Mouse (Mus musculus): ENCODE data around the gene Cnot2. TPM values are rescaled to one million over a fixed set of nuclear protein-coding genes. Genes with fewer than 3 reads are reported as not detected.

The Cnot2 gene
- polyA plus RNA-seq, 1 experiment, result 4.9 TPM

- H3K4me1 ChIP-seq, result peaks cover 35% of the 10 kb centered on the region
- no peak for TF ChIP-seq GATA1 (IDR thresholded peaks at IDR 0.05; ENCODE audit: borderline replicate concordance, low read length)
- no peak for TF ChIP-seq FLI1 (IDR thresholded peaks at IDR 0.05; ENCODE audit: low read length)
- peaks cover 4% of the 10 kb centered on the region for H3K36me3 ChIP-seq (replicated peaks; ENCODE audit: low read length)
- no peaks in the 10 kb centered on the region for H3K9me3 ChIP-seq
- H3K27me3 ChIP-seq (replicated peaks), result no peaks in the 10 kb centered on the region
- no peak overlapping the region for H3K4me3 ChIP-seq (replicated peaks)
These were observed 16.3 kb downstream of the Cnot2 start for GRCm38 (mm10) chr10:116564828-116565602.

- no peak overlapping the region for H3K4me3 ChIP-seq (replicated peaks)
These were observed 18.4 kb downstream of the Cnot2 start for GRCm38 (mm10) chr10:116562731-116563480.

GRCm38 (mm10) chr10:116562210-116562609 lies 19.1 kb downstream of the Cnot2 start:
- TF ChIP-seq FLI1 (IDR thresholded peaks at IDR 0.05; ENCODE audit: low read length) (no peak), GATA1 (IDR thresholded peaks at IDR 0.05; ENCODE audit: borderline replicate concordance, low read length) (no peak)
- Histone ChIP-seq H3K27me3 (replicated peaks) (no peaks in the 10 kb centered on the region), H3K4me1 (peaks cover 12% of the 10 kb centered on the region; the same call in 1 of the 2 replicates), H3K36me3 (replicated peaks; ENCODE audit: low read length) (peaks cover 13% of the 10 kb centered on the region), H3K9me3 (peaks cover 8% of the 10 kb centered on the region; the same call in 1 of the 2 replicates), H3K4me3 (replicated peaks) (no peak overlapping the region)

More at GRCm38 (mm10) chr10:116562731-116563480, 18.4 kb downstream of the Cnot2 start:
- no peak for TF ChIP-seq GATA1 (IDR thresholded peaks at IDR 0.05; ENCODE audit: borderline replicate concordance, low read length)
- no peak for TF ChIP-seq FLI1 (IDR thresholded peaks at IDR 0.05; ENCODE audit: low read length)
- Histone ChIP-seq H3K36me3 (replicated peaks; ENCODE audit: low read length) (peaks cover 6% of the 10 kb centered on the region), H3K27me3 (replicated peaks) (no peaks in the 10 kb centered on the region), H3K9me3 (peaks cover 2% of the 10 kb centered on the region; the same call in 1 of the 2 replicates), H3K4me1 (peaks cover 18% of the 10 kb centered on the region)

- Histone ChIP-seq H3K9me3 (peaks cover 13% of the 10 kb centered on the region; the same call in 1 of the 2 replicates), H3K27me3 (replicated peaks) (no peaks in the 10 kb centered on the region), H3K36me3 (replicated peaks; ENCODE audit: low read length) (peaks cover 22% of the 10 kb centered on the region), H3K4me3 (replicated peaks) (no peak overlapping the region), H3K4me1 (peaks cover 11% of the 10 kb centered on the region)
- TF ChIP-seq GATA1 (IDR thresholded peaks at IDR 0.05; ENCODE audit: borderline replicate concordance, low read length) (no peak), FLI1 (IDR thresholded peaks at IDR 0.05; ENCODE audit: low read length) (no peak)
These were observed 22.1 kb downstream of the Cnot2 start for GRCm38 (mm10) chr10:116559171-116559570.

GRCm38 (mm10) chr10:116557166-116557565 lies 24.1 kb downstream of the Cnot2 start:
- Histone ChIP-seq H3K36me3 (replicated peaks; ENCODE audit: low read length) (peaks cover 21% of the 10 kb centered on the region), H3K27me3 (replicated peaks) (no peaks in the 10 kb centered on the region), H3K4me3 (replicated peaks) (no peak overlapping the region), H3K4me1 (peaks cover 15% of the 10 kb centered on the region), H3K9me3 (peaks cover 13% of the 10 kb centered on the region; the same call in 1 of the 2 replicates)
- TF ChIP-seq FLI1 (IDR thresholded peaks at IDR 0.05; ENCODE audit: low read length) (no peak), GATA1 (IDR thresholded peaks at IDR 0.05; ENCODE audit: borderline replicate concordance, low read length) (no peak)

GRCm38 (mm10) chr10:116554434-116554833 lies 26.9 kb downstream of the Cnot2 start:
- Histone ChIP-seq H3K9me3 (peaks cover 13% of the 10 kb centered on the region; the same call in 1 of the 2 replicates), H3K4me3 (replicated peaks) (no peak overlapping the region), H3K27me3 (replicated peaks) (no peaks in the 10 kb centered on the region), H3K36me3 (replicated peaks; ENCODE audit: low read length) (peaks cover 21% of the 10 kb centered on the region), H3K4me1 (peaks cover 18% of the 10 kb centered on the region)
- no peak for TF ChIP-seq FLI1 (IDR thresholded peaks at IDR 0.05; ENCODE audit: low read length)
- TF ChIP-seq GATA1 (IDR thresholded peaks at IDR 0.05; ENCODE audit: borderline replicate concordance, low read length), result no peak

- TF ChIP-seq FLI1 (IDR thresholded peaks at IDR 0.05; ENCODE audit: low read length), result no peak
- TF ChIP-seq GATA1 (IDR thresholded peaks at IDR 0.05; ENCODE audit: borderline replicate concordance, low read length), result no peak
- H3K4me3 ChIP-seq (replicated peaks), result no peak overlapping the region
- H3K9me3 ChIP-seq, result no peaks in the 10 kb centered on the region
- no peaks in the 10 kb centered on the region for H3K27me3 ChIP-seq (replicated peaks)
- H3K36me3 ChIP-seq (replicated peaks; ENCODE audit: low read length), result peaks cover 15% of the 10 kb centered on the region
- H3K4me1 ChIP-seq, result peaks cover 36% of the 10 kb centered on the region
These were observed 33.4 kb downstream of the Cnot2 start for GRCm38 (mm10) chr10:116547958-116548357.

GRCm38 (mm10) chr10:116546177-116546576 lies 35.1 kb downstream of the Cnot2 start:
- Histone ChIP-seq H3K9me3 (no peaks in the 10 kb centered on the region), H3K27me3 (replicated peaks) (no peaks in the 10 kb centered on the region), H3K4me3 (replicated peaks) (no peak overlapping the region), H3K4me1 (peaks cover 45% of the 10 kb centered on the region), H3K36me3 (replicated peaks; ENCODE audit: low read length) (peaks cover 15% of the 10 kb centered on the region)
- TF ChIP-seq FLI1 (IDR thresholded peaks at IDR 0.05; ENCODE audit: low read length) (no peak), GATA1 (IDR thresholded peaks at IDR 0.05; ENCODE audit: borderline replicate concordance, low read length) (no peak)

GRCm38 (mm10) chr10:116543061-116543460 lies 38.2 kb downstream of the Cnot2 start:
- Histone ChIP-seq H3K4me3 (replicated peaks) (no peak overlapping the region), H3K27me3 (replicated peaks) (no peaks in the 10 kb centered on the region), H3K4me1 (peaks cover 37% of the 10 kb centered on the region), H3K9me3 (no peaks in the 10 kb centered on the region), H3K36me3 (replicated peaks; ENCODE audit: low read length) (peaks cover 19% of the 10 kb centered on the region)
- no peak for TF ChIP-seq GATA1 (IDR thresholded peaks at IDR 0.05; ENCODE audit: borderline replicate concordance, low read length)
- TF ChIP-seq FLI1 (IDR thresholded peaks at IDR 0.05; ENCODE audit: low read length), result no peak

- TF ChIP-seq GATA1 (IDR thresholded peaks at IDR 0.05; ENCODE audit: borderline replicate concordance, low read length) (no peak), FLI1 (IDR thresholded peaks at IDR 0.05; ENCODE audit: low read length) (no peak)
- no peaks in the 10 kb centered on the region for H3K27me3 ChIP-seq (replicated peaks)
- no peak overlapping the region for H3K4me3 ChIP-seq (replicated peaks)
- H3K4me1 ChIP-seq, result peaks cover 34% of the 10 kb centered on the region
- H3K9me3 ChIP-seq, result no peaks in the 10 kb centered on the region
- H3K36me3 ChIP-seq (replicated peaks; ENCODE audit: low read length), result peaks cover 14% of the 10 kb centered on the region
These were observed 40.6 kb downstream of the Cnot2 start for GRCm38 (mm10) chr10:116540750-116541149.
